Mouse (Mus musculus) MEL (cell line): ENCODE data around the gene Gzmm. TPM values are rescaled to one million over a fixed set of nuclear protein-coding genes. Genes with fewer than 3 reads are reported as not detected.

ENCODE experiments used
- DNase-seq: peaks from one replicate; pipeline ENCODE4 v3.0.0; 2011; ENCODE audit warnings: low read depth, low spot score
- H3K27ac ChIP-seq: 2 replicates; pipeline ENCODE4 v1.5.1; 2012; ENCODE audit warnings: low read depth, mild to moderate bottlenecking, control low read depth, low read length, moderate library complexity; ENCODE audit not compliant: control insufficient read depth
- H3K27me3 ChIP-seq, 2 experiments: fragments of 150-350 bp in 1 of 2; sonication (generic) in 1 of 2; 2 replicates each; pipeline ENCODE4 v1.6.1; 2012; ENCODE audit warnings: low read length in 2 of 2, mild to moderate bottlenecking in 2 of 2, improper control_type of control experiment in 1 of 2, moderate library complexity in 1 of 2; ENCODE audit not compliant: insufficient read depth in 2 of 2, control insufficient read depth in 1 of 2
- H3K36me3 ChIP-seq, 2 experiments: 2 replicates each; pipeline ENCODE4 v1.6.1; 2012 to 2014; ENCODE audit warnings: low read length in 2 of 2, improper control_type of control experiment in 1 of 2, inconsistent platforms in 1 of 2, mild to moderate bottlenecking in 1 of 2; ENCODE audit not compliant: insufficient read depth in 2 of 2, control insufficient read depth in 1 of 2
- H3K4me1 ChIP-seq, 2 experiments: fragments of 150-350 bp in 1 of 2; sonication (generic) in 1 of 2; 2 replicates each; pipeline ENCODE4 v1.6.1; 2012; ENCODE audit warnings: low read length in 2 of 2, improper control_type of control experiment in 1 of 2, mild to moderate bottlenecking in 1 of 2; ENCODE audit not compliant: insufficient read depth in 2 of 2, control insufficient read depth in 1 of 2
- H3K4me3 ChIP-seq, 2 experiments: fragments of 150-350 bp in 1 of 2; sonication (generic) in 1 of 2; 2 replicates each; pipeline ENCODE4 v1.5.1; 2012; ENCODE audit warnings: low read depth in 2 of 2, low read length in 2 of 2, mild to moderate bottlenecking in 2 of 2, moderate library complexity in 2 of 2, control low read depth in 1 of 2, improper control_type of control experiment in 1 of 2; ENCODE audit not compliant: control insufficient read depth in 1 of 2, insufficient read depth in 1 of 2
- H3K79me2 ChIP-seq: 2 replicates; pipeline ENCODE4 v1.6.1; 2012; ENCODE audit warnings: mild to moderate bottlenecking, low read length, moderate library complexity; ENCODE audit not compliant: control insufficient read depth, poor library complexity, insufficient read depth
- H3K9ac ChIP-seq: 2 replicates; pipeline ENCODE4 v1.6.1; 2012; ENCODE audit warnings: low read depth, mild to moderate bottlenecking, control low read depth, low read length, moderate library complexity; ENCODE audit not compliant: control insufficient read depth, poor library complexity, severe bottlenecking
- H3K9me3 ChIP-seq: fragments of 150-350 bp; sonication (generic); replicated peaks from 2 replicates; pipeline ENCODE4 v1.6.1; 2012; ENCODE audit warnings: mild to moderate bottlenecking, low read length, improper control_type of control experiment, moderate library complexity; ENCODE audit not compliant: insufficient read depth
- BHLHE40 ChIP-seq: IDR thresholded peaks from 2 replicates; pipeline ENCODE4 v1.6.1; 2012; ENCODE audit warnings: low read depth, mild to moderate bottlenecking, inconsistent platforms, low read length, improper control_type of control experiment, borderline replicate concordance
- CHD1 ChIP-seq: IDR thresholded peaks from 2 replicates; pipeline ENCODE4 v1.6.1; 2012; ENCODE audit warnings: low read depth, mild to moderate bottlenecking, inconsistent platforms, low read length, improper control_type of control experiment
- CHD2 ChIP-seq: IDR thresholded peaks from 2 replicates; pipeline ENCODE4 v1.6.1; 2011; ENCODE audit warnings: low read length, improper control_type of control experiment
- CTCF ChIP-seq, 3 experiments: IDR thresholded peaks in 2 of 3; conservative IDR thresholded peaks in 1 of 3; 2 replicates each; pipeline ENCODE4 v1.5.1; 2011 to 2012; ENCODE audit warnings: low read length in 3 of 3, low read depth in 2 of 3, mild to moderate bottlenecking in 2 of 3, improper control_type of control experiment in 1 of 3, inconsistent platforms in 1 of 3, mixed read lengths in 1 of 3, moderate library complexity in 1 of 3; ENCODE audit not compliant: control insufficient read depth in 1 of 3, insufficient read depth in 1 of 3, poor library complexity in 1 of 3, severe bottlenecking in 1 of 3
- E2F4 ChIP-seq: IDR thresholded peaks from 2 replicates; pipeline ENCODE4 v1.6.1; 2011; ENCODE audit warnings: low read depth, low read length, improper control_type of control experiment, borderline replicate concordance
- EP300 ChIP-seq, 2 experiments: IDR thresholded peaks; 2 replicates each; pipeline ENCODE4 v1.6.1; 2011; ENCODE audit warnings: improper control_type of control experiment in 2 of 2, low read length in 2 of 2, low read depth in 1 of 2, mild to moderate bottlenecking in 1 of 2
- ETS1 ChIP-seq: IDR thresholded peaks from 2 replicates; pipeline ENCODE4 v1.6.1; 2012; ENCODE audit warnings: low read depth, mild to moderate bottlenecking, inconsistent platforms, low read length, improper control_type of control experiment, moderate library complexity
- GABPA ChIP-seq: IDR thresholded peaks from 2 replicates; pipeline ENCODE4 v1.6.1; 2012; ENCODE audit warnings: low read depth, mild to moderate bottlenecking, inconsistent platforms, low read length, improper control_type of control experiment, moderate library complexity
- HCFC1 ChIP-seq: IDR thresholded peaks from 2 replicates; pipeline ENCODE4 v1.6.1; 2012; ENCODE audit warnings: low read depth, mild to moderate bottlenecking, inconsistent platforms, low read length, improper control_type of control experiment, moderate library complexity
- JUND ChIP-seq: IDR thresholded peaks from 2 replicates; pipeline ENCODE4 v1.6.1; 2011; ENCODE audit warnings: low read depth, mild to moderate bottlenecking, improper control_type of control experiment, low read length
- MAX ChIP-seq: IDR thresholded peaks from 2 replicates; pipeline ENCODE4 v1.6.1; 2011; ENCODE audit warnings: low read length, improper control_type of control experiment
- MAZ ChIP-seq: IDR thresholded peaks from 2 replicates; pipeline ENCODE4 v1.6.1; 2012; ENCODE audit warnings: low read depth, mild to moderate bottlenecking, inconsistent platforms, low read length, improper control_type of control experiment
- MEF2A ChIP-seq: IDR thresholded peaks from 2 replicates; pipeline ENCODE4 v1.6.1; 2014; ENCODE audit warnings: low read depth, mild to moderate bottlenecking, inconsistent platforms, low read length, improper control_type of control experiment; ENCODE audit not compliant: poor library complexity, insufficient replicate concordance, severe bottlenecking; ENCODE audit errors: extremely low read depth
- MYB ChIP-seq: IDR thresholded peaks from 2 replicates; pipeline ENCODE4 v1.6.1; 2011; ENCODE audit warnings: mild to moderate bottlenecking, low read depth, low read length, improper control_type of control experiment
- MYC ChIP-seq: IDR thresholded peaks from 2 replicates; pipeline ENCODE4 v1.6.1; 2011; ENCODE audit warnings: low read depth, mild to moderate bottlenecking, low read length, improper control_type of control experiment, moderate library complexity
- NELFE ChIP-seq: IDR thresholded peaks from 2 replicates; pipeline ENCODE4 v1.6.1; 2011; ENCODE audit warnings: low read depth, low read length, improper control_type of control experiment
- NRF1 ChIP-seq: IDR thresholded peaks from 2 replicates; pipeline ENCODE4 v1.6.1; 2014; ENCODE audit warnings: low read depth, mild to moderate bottlenecking, inconsistent platforms, low read length, improper control_type of control experiment, moderate library complexity; ENCODE audit not compliant: poor library complexity, insufficient read depth, severe bottlenecking
- POLR2AphosphoS2 ChIP-seq: IDR thresholded peaks from 2 replicates; pipeline ENCODE4 v1.6.1; 2011; ENCODE audit warnings: low read length, improper control_type of control experiment
- POLR2AphosphoS5 ChIP-seq: IDR thresholded peaks from 2 replicates; pipeline ENCODE4 v1.6.1; 2012; ENCODE audit warnings: low read depth, borderline replicate concordance, mild to moderate bottlenecking, inconsistent platforms, low read length, moderate library complexity, mixed read lengths
- SIN3A ChIP-seq: IDR thresholded peaks from 2 replicates; pipeline ENCODE4 v1.6.1; 2012; ENCODE audit warnings: low read length, improper control_type of control experiment, inconsistent platforms
- SMC3 ChIP-seq: IDR thresholded peaks from 2 replicates; pipeline ENCODE4 v1.6.1; 2011; ENCODE audit warnings: low read depth, low read length, improper control_type of control experiment
- TAL1 ChIP-seq: IDR thresholded peaks from 2 replicates; pipeline ENCODE4 v1.6.1; 2012; ENCODE audit warnings: mild to moderate bottlenecking, inconsistent platforms, low read length, moderate library complexity, mixed read lengths
- TBP ChIP-seq: IDR thresholded peaks from 2 replicates; pipeline ENCODE4 v1.8.0; 2011; ENCODE audit warnings: low read depth, low read length, improper control_type of control experiment
- TCF12 ChIP-seq: IDR thresholded peaks from 2 replicates; pipeline ENCODE4 v1.6.1; 2014; ENCODE audit warnings: low read depth, mild to moderate bottlenecking, inconsistent platforms, low read length, improper control_type of control experiment, moderate library complexity
- UBTF ChIP-seq: IDR thresholded peaks from 2 replicates; pipeline ENCODE4 v1.6.1; 2012; ENCODE audit warnings: low read depth, mild to moderate bottlenecking, inconsistent platforms, low read length, improper control_type of control experiment, moderate library complexity, borderline replicate concordance; ENCODE audit not compliant: insufficient read depth
- USF1 ChIP-seq: IDR thresholded peaks from 2 replicates; pipeline ENCODE4 v1.6.1; 2014; ENCODE audit warnings: low read depth, mild to moderate bottlenecking, inconsistent platforms, low read length, improper control_type of control experiment, moderate library complexity
- USF2 ChIP-seq, 2 experiments: IDR thresholded peaks; 2 replicates each; pipeline ENCODE4 v1.6.1; 2011 to 2012; ENCODE audit warnings: improper control_type of control experiment in 2 of 2, low read length in 2 of 2, borderline replicate concordance in 1 of 2, inconsistent platforms in 1 of 2, low read depth in 1 of 2, mild to moderate bottlenecking in 1 of 2; ENCODE audit not compliant: insufficient read depth in 1 of 2
- ZKSCAN1 ChIP-seq: IDR thresholded peaks from 2 replicates; pipeline ENCODE4 v1.6.1; 2012; ENCODE audit warnings: low read depth, mild to moderate bottlenecking, inconsistent platforms, low read length, improper control_type of control experiment, moderate library complexity
- ZMIZ1 ChIP-seq: IDR thresholded peaks from 2 replicates; pipeline ENCODE4 v1.6.1; 2012; ENCODE audit warnings: low read depth, mild to moderate bottlenecking, inconsistent platforms, low read length, improper control_type of control experiment, moderate library complexity
- polyA plus RNA-seq, 2 experiments: library from polyadenylated mRNA; stranded (reverse) in 1 of 2; unstranded in 1 of 2; fragments of >175 nt in 1 of 2; fragments of >200 nt in 1 of 2; gene quantifications; 2 replicates each; pipeline versions ENCODE4 v1.2.1 to v1.2.4; 2012; ENCODE audit warnings: low replicate concordance in 2 of 2, low read depth in 1 of 2; ENCODE audit not compliant: insufficient read length in 2 of 2, insufficient read depth in 1 of 2, missing spikeins in 1 of 2
- total RNA-seq: library from RNA; depleted of rRNA; stranded (reverse); fragments of 300-350 nt; gene quantifications from 2 replicates; pipeline ENCODE4 v1.2.3, GENCODE M21; 2012

Gene Gzmm
- total and polyA plus RNA-seq, 3 experiments, result 2.3 to 2.5 TPM; not detected in 1

- DNase-seq, result no peak
- peaks cover 0 to 21% of the 10 kb centered on the region in 2 experiments; a peak in 2 of 4 replicates for H3K36me3 ChIP-seq
- H3K9ac ChIP-seq, result no peak overlapping the region
- H3K27ac ChIP-seq, result no peak overlapping the region
- TF ChIP-seq MAZ (no peak), POLR2AphosphoS5 (no peak), UBTF (no peak), BHLHE40 (no peak), NELFE (no peak), ZMIZ1 (no peak), ETS1 (no peak), ZKSCAN1 (no peak), NRF1 (no peak), MAX (no peak), MEF2A (no peak), JUND (no peak), CHD1 (no peak), EP300 (IDR thresholded peaks at IDR 0.05; ENCODE audit: low read depth in 1 of 2, low read length in 2 of 2) (no peak), POLR2AphosphoS2 (no peak), SIN3A (no peak), MYC (no peak), TBP (no peak), HCFC1 (no peak)
- TF ChIP-seq, all 39 proteins: peak for 0
- no peaks in the 10 kb centered on the region for H3K27me3 ChIP-seq
- no peak overlapping the region for H3K4me3 ChIP-seq
- peaks cover 9 to 25% of the 10 kb centered on the region in 2 experiments; a peak in 3 of 4 replicates for H3K4me1 ChIP-seq
- H3K79me2 ChIP-seq, result peaks cover 41% of the 10 kb centered on the region
- H3K9me3 ChIP-seq, result no peaks in the 10 kb centered on the region
These were observed 19.8 kb downstream of the Gzmm start for GRCm38 (mm10) chr10:79708668-79709067.

- peaks cover 9 to 25% of the 10 kb centered on the region in 2 experiments; a peak in 3 of 4 replicates for H3K4me1 ChIP-seq
- H3K27ac ChIP-seq, result no peak overlapping the region
- H3K9ac ChIP-seq, result no peak overlapping the region
- H3K27me3 ChIP-seq, result no peaks in the 10 kb centered on the region
- DNase-seq, result no peak
- H3K36me3 ChIP-seq, result peaks cover 0 to 21% of the 10 kb centered on the region in 2 experiments; a peak in 2 of 4 replicates
- H3K4me3 ChIP-seq, result no peak overlapping the region
- no peak for TF ChIP-seq GABPA
- TF ChIP-seq MAZ, result no peak
- no peak for TF ChIP-seq TCF12
- TF ChIP-seq SIN3A, result no peak
- TF ChIP-seq POLR2AphosphoS5, result no peak
- TF ChIP-seq CTCF (IDR thresholded peaks at IDR 0.05 in 2 of 3, conservative IDR thresholded peaks at IDR 0.05 in 1 of 3; ENCODE audit: control insufficient read depth in 1 of 3, insufficient read depth in 1 of 3, low read depth in 2 of 3, low read length in 3 of 3, poor library complexity in 1 of 3, severe bottlenecking in 1 of 3), result no peak
- TF ChIP-seq E2F4, result no peak
- TF ChIP-seq USF2 (IDR thresholded peaks at IDR 0.05; ENCODE audit: borderline replicate concordance in 1 of 2, insufficient read depth in 1 of 2, low read depth in 1 of 2, low read length in 2 of 2), result no peak
- no peak for TF ChIP-seq TBP
- TF ChIP-seq TAL1, result no peak
- no peak for TF ChIP-seq USF1
- no peak for TF ChIP-seq NELFE
- no peak for TF ChIP-seq MAX
- TF ChIP-seq SMC3, result no peak
- no peak for TF ChIP-seq CHD2
- TF ChIP-seq MYB, result no peak
- H3K79me2 ChIP-seq, result peaks cover 41% of the 10 kb centered on the region
- H3K9me3 ChIP-seq, result no peaks in the 10 kb centered on the region
These were observed 20.5 kb downstream of the Gzmm start for GRCm38 (mm10) chr10:79709307-79709706.
